Mouse (Mus musculus): ENCODE measurements around the gene Pde4a.
"Not testable (repeated sequence)": the region's sequence is repeated elsewhere in the genome, so short reads cannot be mapped to it uniquely, and the experiment has no call there.

Pde4a gene

DNA sequence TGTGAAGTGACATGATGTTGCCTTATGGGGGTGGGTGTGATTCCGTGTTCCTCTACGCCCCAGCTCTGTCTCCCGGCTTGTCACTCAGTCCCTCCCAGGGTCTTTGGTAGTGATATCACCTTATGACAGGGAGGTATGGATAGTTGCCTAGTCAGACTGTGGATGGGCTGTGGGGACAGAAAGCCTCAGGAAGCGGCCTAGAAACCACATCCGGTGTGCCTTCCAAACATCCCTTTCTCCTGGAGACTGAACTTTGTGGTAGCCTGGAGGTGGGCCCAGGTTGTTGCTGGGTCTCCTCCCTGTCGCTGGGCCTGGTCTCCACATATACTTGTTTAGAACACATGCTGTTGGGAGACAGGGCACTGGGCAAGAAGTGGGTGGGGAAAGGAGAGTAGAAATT lies 17.9 kb downstream of the Pde4a start:
- DNase-seq (ENCODE audit: low read depth, low spot score): no peak

DNA sequence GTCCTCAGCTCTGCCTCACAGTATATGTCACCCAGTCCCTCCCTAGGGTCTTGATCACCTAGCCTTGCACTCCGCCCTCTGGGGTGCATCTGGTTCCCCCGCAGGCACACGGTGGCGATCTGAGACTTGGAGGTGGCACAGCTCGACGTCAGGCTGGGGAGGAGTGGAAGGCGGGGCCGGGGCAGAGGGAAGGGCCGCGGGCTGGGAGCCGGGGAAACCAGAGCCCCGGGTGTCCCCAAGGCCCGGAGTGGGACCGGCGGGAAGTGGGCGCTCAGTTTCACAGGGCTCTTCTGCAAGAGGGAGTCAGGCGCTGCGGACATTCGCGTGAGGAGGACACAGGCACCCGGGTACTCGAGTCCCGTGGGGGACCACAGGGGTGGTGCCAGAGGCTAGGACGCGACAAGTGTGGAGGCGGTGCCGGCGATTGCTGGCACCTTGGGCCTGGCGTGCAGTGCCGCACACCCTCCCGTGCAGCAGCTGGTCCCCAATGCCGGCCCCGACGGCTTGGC lies 18.4 kb downstream of the Pde4a start:
- no peak for DNase-seq (ENCODE audit: low read depth, low spot score)

DNA sequence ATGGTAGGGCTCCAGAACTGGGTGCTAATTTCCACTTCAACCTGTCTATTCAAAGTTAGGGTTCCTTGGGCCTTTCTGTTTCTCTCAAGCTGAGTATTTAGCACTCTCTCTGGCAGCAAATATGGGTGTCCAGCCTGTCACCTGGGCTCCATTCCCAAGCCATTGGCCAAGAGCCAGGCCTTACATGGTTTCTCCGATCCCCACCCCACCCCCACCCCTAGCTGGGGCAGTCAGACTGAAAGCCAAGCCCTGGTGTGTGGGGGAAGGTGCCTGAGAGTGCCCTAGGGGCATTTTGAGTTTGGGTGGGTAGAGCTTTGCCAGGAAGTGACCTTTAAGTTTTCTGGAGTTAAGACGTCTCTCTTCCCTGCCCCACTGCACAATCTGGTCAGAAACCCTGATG lies 19.2 kb downstream of the Pde4a start:
- no peak for DNase-seq (ENCODE audit: low read depth, low spot score)

DNA sequence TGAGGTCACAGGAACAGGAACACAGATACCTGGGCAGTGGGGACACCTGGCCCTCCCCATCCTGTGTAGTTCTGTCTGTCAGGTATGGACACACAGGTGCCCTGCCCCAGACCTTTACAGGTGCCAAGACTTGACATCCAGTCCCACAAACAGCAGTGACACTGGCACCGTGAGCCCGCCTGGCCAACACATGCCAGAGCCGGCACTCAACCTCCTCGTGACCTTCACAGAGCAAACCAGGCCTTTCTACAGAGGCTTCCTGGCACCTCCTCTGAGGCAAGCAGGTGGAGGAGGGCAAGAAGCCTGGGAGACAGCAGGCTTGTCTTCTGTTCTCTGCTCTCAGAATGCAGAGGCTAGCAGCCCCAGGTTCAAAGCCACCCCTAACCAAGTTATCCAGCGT lies 19.9 kb downstream of the Pde4a start:
- DNase-seq (ENCODE audit: low read depth, low spot score): no peak

DNA sequence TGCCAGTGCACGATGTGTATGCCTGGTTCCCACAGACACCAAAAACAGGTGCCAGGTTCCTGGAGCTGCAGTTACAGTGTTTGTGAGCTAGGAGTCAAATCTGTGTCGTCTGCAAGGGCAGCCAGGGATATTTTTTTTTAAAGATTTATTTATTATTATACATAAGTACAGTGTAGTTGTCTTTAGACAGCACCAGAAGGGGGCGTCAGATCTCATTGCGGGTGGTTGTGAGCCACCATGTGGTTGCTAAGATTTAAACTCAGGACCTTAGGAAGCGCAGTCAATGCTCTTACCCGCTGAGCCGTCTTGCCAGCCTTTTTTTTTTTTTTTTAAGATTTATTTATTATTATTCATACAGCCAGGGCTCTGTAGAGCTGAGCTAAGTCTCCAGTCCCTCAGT lies 24.4 kb downstream of the Pde4a start:
- no peak for DNase-seq (ENCODE audit: low read depth, low spot score)

DNA sequence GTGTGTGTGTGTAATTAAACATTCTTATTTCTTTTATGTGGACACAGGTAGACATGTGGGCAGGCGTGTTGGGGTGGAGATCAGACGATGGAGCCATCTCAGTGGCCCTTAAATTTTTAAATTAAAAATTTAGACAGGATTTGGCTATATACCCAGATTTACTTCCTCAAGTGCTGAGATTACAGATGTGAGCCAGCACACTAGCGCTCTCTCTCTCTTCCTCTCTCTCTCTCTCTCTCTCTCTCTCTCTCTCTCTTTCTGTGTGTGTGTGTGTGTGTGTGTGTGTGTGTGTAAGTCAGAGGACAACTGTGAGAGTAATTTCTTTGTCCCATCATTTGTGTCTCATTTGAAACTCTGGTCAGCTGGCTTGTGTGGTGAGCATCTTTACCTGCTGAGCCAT lies 25.2 kb downstream of the Pde4a start:
- DNase-seq (ENCODE audit: low read depth, low spot score): no peak

DNA sequence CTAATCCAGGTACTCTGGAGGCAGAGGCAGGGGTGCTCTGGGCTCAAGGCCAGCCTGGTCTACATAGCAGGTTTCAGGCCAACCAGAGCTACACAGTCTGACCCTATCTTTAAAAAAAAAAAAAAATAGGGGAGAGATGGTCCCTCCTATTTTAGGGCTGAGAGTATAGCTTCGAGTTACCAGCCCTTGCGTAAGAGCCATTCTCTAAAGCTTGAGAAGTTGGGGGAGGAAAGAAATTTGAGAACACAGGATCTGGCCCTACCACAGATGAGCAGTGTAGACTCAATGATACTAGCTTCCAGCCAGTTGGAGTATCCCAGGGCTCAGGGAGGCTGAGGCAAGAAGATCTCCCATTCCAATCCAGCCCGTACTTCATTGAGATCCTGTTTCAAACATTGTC lies 28.3 kb downstream of the Pde4a start:
- DNase-seq (ENCODE audit: low read depth, low spot score): no peak

DNA sequence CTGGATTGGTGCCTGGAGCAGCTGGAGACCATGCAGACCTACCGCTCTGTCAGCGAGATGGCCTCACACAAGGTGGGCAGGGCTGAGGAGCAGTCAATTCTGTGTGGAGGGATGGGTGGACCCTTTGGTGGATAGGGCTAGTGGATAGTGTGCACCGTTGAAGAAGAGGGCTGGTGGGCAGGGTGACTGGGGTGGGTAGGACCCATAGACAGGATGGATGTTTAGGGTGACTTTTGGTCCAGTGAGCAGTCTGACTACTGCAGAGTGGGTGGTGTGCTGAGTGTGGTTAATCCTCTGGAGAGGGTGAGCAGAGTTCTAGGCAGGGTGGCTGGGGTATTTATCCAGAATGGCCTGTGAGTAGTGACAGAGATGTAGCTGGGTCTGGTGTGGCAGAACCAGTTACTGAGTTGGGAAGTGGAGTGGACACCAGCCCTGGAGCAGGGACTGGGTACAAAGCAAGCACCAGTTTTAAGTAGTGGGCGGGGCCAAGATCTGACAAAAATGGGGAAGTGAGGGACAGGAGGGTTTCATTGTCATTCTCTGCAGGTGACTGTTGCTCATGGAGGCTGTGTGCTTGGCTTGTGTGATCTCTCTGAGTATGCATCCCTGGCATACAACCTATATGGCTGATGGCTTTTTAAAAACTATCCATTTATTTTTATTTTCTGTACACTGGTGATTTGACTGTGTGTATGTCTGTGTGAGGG lies 29.4 kb downstream of the Pde4a start:
- no peak for DNase-seq (ENCODE audit: low read depth, low spot score)

DNA sequence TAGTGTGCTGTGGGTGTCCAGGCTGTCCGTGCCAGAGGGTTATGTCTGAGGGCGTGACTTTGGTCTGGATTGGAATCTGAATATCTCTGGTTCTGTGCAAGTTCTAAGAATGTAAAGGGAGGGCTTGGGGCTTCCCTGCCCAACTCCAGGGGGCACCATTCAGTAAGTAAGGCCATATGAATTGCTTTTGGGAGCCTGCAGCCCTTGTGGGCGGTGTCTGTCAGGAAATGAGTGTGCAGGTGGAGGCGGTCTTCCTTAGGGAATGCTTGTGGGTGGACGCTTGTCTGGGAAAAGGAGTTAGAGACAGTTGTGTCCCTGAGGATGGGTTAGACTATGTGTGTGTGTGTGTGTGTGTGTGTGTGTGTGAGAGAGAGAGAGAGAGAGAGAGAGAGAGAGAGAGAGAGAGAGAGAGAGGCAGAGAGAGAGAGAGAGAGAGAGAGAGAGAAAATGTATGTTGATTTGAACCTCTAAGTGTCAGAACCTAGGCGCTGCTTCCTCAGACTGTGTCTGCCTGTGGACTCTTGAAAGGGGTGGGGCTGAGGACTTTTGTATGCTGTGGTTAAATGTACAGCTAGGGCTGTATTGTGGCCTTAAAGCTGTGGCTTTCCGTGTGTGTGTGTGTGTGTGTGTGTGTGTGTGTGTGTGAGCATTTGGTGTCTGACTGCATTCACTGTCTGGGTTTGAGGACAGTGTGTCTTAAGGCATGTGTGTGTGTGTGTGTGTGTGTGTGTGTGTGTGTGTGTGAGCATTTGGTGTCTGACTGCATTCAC lies 30.4 kb downstream of the Pde4a start:
- DNase-seq (ENCODE audit: low read depth, low spot score): not testable (repeated sequence)

DNA sequence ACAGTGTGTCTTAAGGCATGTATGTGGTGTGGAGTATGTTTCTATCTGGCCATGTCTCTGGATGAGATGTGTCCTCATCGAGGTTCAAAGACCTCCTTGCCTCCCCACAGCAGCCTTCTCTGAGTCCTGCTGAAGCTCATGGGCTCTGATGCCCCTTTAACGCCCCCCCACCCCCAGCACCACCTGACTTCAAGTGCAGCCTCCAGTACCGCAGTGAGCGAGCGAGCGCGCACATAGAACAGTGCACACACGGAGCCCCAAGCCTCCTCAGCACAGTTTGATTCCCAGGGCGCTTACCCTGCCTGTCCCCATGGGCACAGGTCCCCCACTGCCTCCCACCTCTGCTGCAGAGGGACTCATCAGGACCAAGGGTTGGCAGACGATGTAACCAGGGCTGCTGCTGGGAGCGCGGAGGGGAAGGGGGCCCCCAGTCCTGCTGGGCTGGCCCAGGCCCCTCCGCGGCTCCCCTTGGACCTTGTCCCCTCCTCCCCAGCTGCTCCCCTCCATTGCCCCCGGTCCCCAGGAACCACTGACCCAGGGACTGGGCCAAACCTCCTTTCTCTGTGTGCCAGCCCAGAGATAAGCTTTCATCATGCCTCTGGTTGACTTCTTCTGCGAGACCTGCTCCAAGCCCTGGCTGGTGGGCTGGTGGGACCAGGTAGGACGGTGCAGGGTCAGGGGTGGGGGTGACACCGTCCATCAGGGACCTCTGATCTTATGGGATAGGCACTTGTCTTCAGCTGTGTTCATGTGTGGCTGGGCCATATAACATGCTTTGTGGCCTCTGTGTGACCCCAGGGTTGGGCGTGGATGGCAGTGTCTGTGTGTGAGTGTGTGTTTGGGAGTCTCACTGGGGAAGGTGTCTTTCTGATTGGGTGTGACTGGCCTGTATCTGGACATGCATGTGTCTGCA lies 31.3 kb downstream of the Pde4a start:
- no peak for DNase-seq (ENCODE audit: low read depth, low spot score)

DNA sequence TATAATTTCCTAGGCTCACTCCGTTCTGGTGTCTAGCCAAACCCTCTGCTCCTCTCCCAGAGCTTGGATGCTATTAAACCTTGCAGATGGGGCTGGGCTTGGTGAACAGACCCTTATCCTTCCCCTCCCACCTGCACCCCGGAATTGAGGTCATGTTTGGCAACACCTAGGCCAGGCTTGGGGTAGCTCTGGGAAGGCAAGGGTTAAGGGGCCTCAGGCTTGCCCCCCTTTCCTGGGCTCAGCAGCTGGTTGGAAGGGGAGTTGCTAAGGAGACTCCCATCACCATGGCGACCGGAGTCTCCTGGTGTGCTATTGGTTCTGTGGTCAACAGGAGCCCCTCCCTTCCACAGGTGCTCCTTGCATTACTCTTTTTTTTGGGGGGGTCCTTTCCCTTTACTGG lies 32.5 kb downstream of the Pde4a start:
- no peak for DNase-seq (ENCODE audit: low read depth, low spot score)

DNA sequence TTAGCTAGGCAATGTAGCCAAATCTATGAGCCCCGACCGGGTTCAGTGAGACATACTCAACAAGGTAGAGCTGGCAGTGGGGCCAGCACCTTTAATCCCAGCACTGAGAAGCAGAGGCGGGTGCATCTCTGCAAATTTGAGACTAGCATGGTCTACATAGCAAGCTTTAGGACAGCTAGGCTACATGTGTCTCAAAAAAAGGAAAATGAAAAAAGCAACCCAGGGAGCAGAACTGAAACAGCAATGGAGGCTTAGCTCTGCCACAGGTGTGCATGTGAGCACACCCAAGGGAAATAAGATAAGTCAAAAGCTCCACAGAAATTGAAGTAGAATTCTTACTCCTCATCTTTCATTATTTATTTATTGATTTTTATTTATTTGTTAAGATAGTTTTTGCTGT lies 33.4 kb downstream of the Pde4a start:
- DNase-seq (ENCODE audit: low read depth, low spot score): no peak

DNA sequence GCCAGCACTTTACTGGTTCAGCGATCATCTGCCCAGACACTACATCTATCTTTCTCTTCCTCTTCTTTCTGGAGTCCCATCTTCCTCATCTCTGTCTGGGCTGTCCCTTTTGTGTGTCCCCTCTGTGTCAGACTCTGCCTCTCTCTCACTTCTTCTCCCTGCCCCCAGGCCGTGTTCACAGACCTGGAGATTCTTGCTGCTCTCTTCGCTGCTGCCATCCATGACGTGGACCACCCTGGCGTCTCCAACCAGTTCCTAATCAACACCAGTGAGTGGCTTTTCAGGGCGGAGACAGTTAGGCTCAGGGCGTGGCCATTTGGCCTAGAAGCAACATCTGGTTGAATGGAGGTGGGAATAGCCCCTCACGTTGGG lies 38.6 kb downstream of the Pde4a start:
- DNase-seq (ENCODE audit: low read depth, low spot score): no peak

DNA sequence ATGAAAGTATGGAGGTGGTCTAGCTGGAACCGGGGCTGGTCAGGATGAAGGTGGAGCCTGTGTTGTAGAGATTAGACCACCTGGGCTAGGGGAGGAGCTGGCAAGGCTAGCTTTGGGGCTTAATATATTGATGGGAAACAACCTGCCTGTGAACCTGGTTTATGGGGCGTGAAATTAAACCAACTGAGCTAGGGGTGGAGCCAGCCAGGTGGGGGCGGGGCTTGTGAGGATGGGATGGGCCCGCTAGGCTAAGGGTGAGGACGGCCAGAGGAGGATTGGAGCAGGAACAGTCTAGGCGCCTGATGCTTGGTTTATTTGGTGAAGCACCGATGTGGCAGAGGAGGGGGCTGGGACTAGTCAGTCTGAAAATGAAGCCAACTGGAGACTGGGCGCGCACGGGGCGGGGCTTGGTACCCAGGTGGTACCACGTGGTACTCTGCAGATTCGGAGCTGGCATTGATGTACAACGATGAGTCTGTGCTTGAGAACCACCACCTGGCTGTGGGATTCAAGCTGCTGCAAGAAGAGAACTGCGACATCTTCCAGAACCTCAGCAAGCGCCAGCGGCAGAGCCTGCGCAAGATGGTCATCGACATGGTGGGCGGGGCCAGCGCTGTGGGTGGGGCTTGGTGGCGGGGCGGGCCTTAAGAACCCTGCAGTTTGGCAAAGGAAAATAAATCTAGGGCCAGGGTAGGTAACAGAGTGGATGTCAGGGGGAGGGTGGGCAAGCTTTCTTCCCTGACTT lies 39.2 kb downstream of the Pde4a start:
- no peak for DNase-seq (ENCODE audit: low read depth, low spot score)

DNA sequence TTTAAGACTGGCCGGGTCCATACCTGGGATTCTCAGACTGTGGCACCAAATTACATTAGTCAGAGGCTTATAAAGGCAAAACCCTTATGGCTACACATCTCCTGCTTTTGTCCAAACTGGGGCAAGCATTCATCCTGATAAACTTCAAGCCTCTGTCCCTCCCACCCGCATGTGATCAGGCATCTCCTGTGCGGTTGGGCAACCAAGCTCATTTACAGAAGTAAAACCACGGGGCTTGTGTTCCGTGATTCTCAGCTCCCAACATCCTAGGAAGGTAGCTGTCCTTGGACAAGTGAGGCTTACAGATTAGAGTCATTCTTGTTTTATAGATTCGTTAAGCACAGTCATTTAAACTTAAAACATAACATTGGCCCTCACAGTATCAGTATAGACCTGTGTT lies 41.3 kb downstream of the Pde4a start:
- no peak for DNase-seq (ENCODE audit: low read depth, low spot score)

DNA sequence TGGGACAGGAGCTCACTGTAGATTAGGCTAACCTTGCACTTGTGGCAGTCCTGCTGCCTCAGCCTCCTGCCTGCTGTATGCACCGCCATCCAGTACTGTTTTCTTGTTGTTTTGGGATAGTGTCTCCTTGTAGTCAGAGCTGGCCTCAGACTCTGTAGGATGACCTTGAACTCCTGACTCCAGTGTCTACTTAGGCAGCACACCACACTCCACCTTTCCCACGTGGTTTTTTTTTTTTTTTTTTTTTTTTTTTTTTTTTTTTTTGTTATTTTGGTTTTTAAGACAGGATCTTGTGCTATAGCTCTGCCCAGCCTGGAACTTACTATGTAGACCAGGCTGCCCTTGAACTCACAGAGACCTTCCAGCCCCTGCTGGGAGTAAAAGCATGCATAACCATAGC lies 43.1 kb downstream of the Pde4a start:
- no peak for DNase-seq (ENCODE audit: low read depth, low spot score)

DNA sequence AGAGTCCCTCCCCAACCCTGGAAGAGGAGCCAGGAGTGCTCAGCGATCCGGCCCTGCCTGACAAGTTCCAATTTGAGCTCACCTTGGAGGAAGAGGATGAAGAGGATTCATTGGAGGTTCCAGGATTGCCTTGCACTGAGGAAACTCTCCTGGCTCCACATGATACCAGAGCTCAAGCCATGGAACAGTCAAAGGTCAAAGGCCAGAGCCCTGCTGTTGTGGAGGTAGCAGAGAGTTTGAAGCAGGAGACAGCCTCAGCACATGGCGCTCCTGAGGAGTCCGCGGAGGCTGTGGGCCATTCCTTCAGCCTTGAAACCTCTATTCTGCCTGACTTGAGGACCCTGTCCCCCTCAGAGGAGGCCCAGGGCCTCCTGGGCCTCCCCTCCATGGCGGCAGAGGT lies 45.3 kb downstream of the Pde4a start:
- DNase-seq (ENCODE audit: low read depth, low spot score): no peak

DNA sequence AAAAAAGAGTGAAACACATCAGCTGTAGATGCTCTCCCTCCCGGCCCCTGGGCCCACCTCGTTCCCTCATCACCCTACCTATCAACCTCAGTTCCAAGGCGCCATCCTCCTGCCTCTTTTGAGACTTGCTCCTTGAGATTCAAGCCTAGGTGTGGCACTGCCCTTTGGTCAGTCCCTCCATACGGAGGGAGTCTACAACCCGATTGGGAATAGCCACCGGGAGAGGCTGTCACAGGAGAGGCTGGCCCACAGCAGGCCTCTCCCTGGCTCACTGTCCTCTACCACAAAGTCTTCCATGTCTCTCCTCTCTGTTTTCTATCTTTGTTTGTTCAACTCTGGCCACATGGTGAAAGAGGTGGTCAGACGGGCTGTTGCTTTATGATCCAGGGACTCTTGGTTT lies 46.1 kb downstream of the Pde4a start:
- no peak for DNase-seq (ENCODE audit: low read depth, low spot score)

DNA sequence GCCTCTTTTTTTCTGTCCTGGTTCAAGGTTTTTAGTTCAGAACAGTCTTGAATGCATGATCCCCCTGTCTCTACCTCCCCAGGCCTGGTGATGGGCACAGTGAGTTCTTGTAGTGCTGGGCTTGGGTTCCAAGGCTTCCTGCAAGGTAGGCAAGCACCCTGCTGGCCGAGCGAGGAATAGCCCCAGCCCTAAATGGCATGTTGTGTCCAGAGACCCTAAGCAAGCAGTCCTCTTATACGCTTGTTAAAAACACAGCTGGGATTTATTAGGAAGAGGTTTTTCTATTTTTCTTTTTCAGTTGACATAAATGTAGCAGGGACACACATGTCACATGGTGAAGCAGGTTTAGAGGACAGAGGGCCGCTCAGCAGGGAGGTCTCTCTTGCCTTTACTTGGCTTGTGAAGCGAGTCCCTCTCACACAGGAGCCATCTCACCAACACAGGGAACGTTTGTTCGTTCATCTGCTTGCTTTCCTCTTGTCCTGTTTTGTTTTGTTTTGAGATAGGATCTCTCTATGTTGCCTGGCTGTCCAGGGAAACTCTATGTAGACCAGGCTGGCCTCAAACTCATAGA lies 48.2 kb downstream of the Pde4a start:
- no peak for DNase-seq (ENCODE audit: low read depth, low spot score)

DNA sequence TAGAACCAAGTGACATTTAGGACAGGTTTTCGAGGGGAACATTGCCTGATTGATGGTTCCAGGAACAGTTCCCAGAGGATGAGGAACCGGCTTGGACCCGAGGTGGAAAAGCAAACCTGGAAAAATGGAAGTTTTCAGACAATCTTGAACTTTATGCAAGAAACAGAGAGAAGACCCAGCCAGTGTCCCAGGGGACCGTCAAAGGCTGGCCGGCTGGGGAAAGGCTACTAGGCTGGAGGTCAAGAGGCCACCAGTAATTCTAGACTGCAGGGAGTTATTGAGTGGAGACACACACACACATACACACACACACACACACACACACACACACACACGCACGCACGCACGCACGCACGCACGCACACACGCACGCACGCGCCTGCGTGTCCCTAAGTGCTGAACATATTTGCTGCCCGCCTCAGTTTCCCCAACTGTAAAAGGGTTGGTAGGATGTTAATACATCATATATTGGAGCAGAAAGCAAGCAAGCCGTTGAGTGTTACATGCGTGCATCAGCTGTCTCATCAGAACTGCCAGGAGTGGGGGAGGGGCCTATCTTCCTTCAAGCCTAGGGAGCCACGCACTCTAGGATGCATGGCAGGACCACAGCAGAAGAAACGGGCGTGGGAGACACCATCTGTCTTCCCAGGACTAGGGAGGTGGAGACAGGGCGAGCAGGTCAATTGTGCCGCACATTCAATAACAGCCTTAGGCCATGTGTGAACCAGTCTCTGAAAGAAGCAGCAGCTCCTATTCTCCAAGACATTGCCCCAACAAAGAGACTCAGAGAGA lies 50.7 kb downstream of the Pde4a start:
- DNase-seq (ENCODE audit: low read depth, low spot score): no peak

All from embryo, embryonic 11.5 days (tissue).